Mouse (Mus musculus): Measurements from ENCODE around the gene Wdr93.

- TF ChIP-seq POLR2A (IDR thresholded peaks at IDR 0.05; ENCODE audit: extremely low read depth, insufficient read depth, low read length), result no peak
- no peak for TF ChIP-seq CTCF (IDR thresholded peaks at IDR 0.05; ENCODE audit: low read depth, low read length)
Observed at GRCm38 (mm10) chr7:79710130-79710607, 32.8 kb upstream of the Wdr93 start.

All from liver, adult 2 months (tissue).